Mouse (Mus musculus): ENCODE measurements around the gene B3gnt8. TPM values are rescaled to one million over a fixed set of nuclear protein-coding genes. Genes with fewer than 3 reads are reported as not detected.
"Not testable (repeated sequence)": the region's sequence is repeated elsewhere in the genome, so short reads cannot be mapped to it uniquely, and the experiment has no call there.

Gene B3gnt8
- total RNA-seq (2014; rRNA removed; ENCODE audit: low replicate concordance), result 9.9 and 11.3 TPM in 2 replicates
- polyA plus RNA-seq (2015; fragmentation: Nextera tagmentation; extraction: Ambion mirVana), result 4.1 and 4.6 TPM in 2 replicates

GRCm38 (mm10) chr7:25626509-25627430, at the start of gene B3gnt8:
Gene B3gnt8, plus strand, starts transcription at chr7:25626654.
- no peaks in the 10 kb centered on the region for H3K9me3 ChIP-seq (replicated peaks; ENCODE audit: control insufficient read depth, low read length)
- DNase-seq (ENCODE audit: low spot score) (peak; percentile 61), ATAC-seq (ENCODE audit: insufficient read depth, low read depth) (peak; percentile 62)
- peaks cover 13% of the 10 kb centered on the region for H3K4me1 ChIP-seq (ENCODE audit: control insufficient read depth, insufficient read depth)
- peak within 1 kb of the TSS; percentile 45 for H3K4me3 ChIP-seq (ENCODE audit: low read depth, low read length)
- TF ChIP-seq CTCF (IDR thresholded peaks at IDR 0.05; ENCODE audit: low read depth) (no peak), EP300 (IDR thresholded peaks at IDR 0.05; ENCODE audit: low read depth) (0 out of 2 replicates have a peak, but pooled peaks have one; percentile 59)
- H3K36me3 ChIP-seq (replicated peaks; ENCODE audit: control insufficient read depth, insufficient read depth, low read length), result peaks cover 59% of the 10 kb centered on the region
- WGBS, result 12% methylated on average over 28 of the region's 29 CpGs
- H3K4me2 ChIP-seq (ENCODE audit: low read depth, low read length), result peak within 1 kb of the TSS; percentile 69
- H3K27me3 ChIP-seq (ENCODE audit: control insufficient read depth, insufficient read depth, low read length), result no peaks in the 10 kb centered on the region
- H3K27ac ChIP-seq (ENCODE audit: low read depth), result peak within 1 kb of the TSS; percentile 79
- peak within 1 kb of the TSS; percentile 53 for H3K9ac ChIP-seq (replicated peaks; ENCODE audit: low read depth, low read length)

GRCm38 (mm10) chr7:25576793-25577437, 49.5 kb upstream of the B3gnt8 start:
- H3K4me2 ChIP-seq (ENCODE audit: low read depth, low read length); H3K9me3 ChIP-seq (replicated peaks; ENCODE audit: control insufficient read depth, low read length); H3K4me1 ChIP-seq (ENCODE audit: control insufficient read depth, insufficient read depth); H3K36me3 ChIP-seq (replicated peaks; ENCODE audit: control insufficient read depth, insufficient read depth, low read length); H3K27me3 ChIP-seq (ENCODE audit: control insufficient read depth, insufficient read depth, low read length); H3K27ac ChIP-seq (ENCODE audit: low read depth); H3K9ac ChIP-seq (replicated peaks; ENCODE audit: low read depth, low read length); ATAC-seq (ENCODE audit: insufficient read depth, low read depth); H3K4me3 ChIP-seq (ENCODE audit: low read depth, low read length); DNase-seq (ENCODE audit: low spot score): not testable (repeated sequence)
- WGBS, result 64% methylated on average over 12 of the region's 14 CpGs

- WGBS, result 74% methylated on average over 10 of the region's 10 CpGs
- no peaks in the 10 kb centered on the region for H3K9me3 ChIP-seq (replicated peaks; ENCODE audit: control insufficient read depth, low read length)
- H3K4me3 ChIP-seq (ENCODE audit: low read depth, low read length), result no peak overlapping the region
- TF ChIP-seq CTCF (IDR thresholded peaks at IDR 0.05; ENCODE audit: low read depth) (no peak), EP300 (IDR thresholded peaks at IDR 0.05; ENCODE audit: low read depth) (no peak)
- no peaks in the 10 kb centered on the region for H3K4me1 ChIP-seq (ENCODE audit: control insufficient read depth, insufficient read depth)
- no peaks in the 10 kb centered on the region for H3K27me3 ChIP-seq (ENCODE audit: control insufficient read depth, insufficient read depth, low read length)
- no peaks in the 10 kb centered on the region for H3K36me3 ChIP-seq (replicated peaks; ENCODE audit: control insufficient read depth, insufficient read depth, low read length)
- H3K9ac ChIP-seq (replicated peaks; ENCODE audit: low read depth, low read length), result no peak overlapping the region
- DNase-seq (ENCODE audit: low spot score) (no peak), ATAC-seq (ENCODE audit: insufficient read depth, low read depth) (no peak)
- H3K4me2 ChIP-seq (ENCODE audit: low read depth, low read length), result no peak overlapping the region
- H3K27ac ChIP-seq (ENCODE audit: low read depth), result no peak overlapping the region
Observed at GRCm38 (mm10) chr7:25579441-25579840, 47.0 kb upstream of the B3gnt8 start.

- Histone ChIP-seq H3K9ac (replicated peaks; ENCODE audit: low read depth, low read length) (no peak overlapping the region), H3K4me1 (ENCODE audit: control insufficient read depth, insufficient read depth) (no peaks in the 10 kb centered on the region), H3K4me3 (ENCODE audit: low read depth, low read length) (no peak overlapping the region), H3K27me3 (ENCODE audit: control insufficient read depth, insufficient read depth, low read length) (no peaks in the 10 kb centered on the region), H3K4me2 (ENCODE audit: low read depth, low read length) (no peak overlapping the region), H3K36me3 (replicated peaks; ENCODE audit: control insufficient read depth, insufficient read depth, low read length) (no peaks in the 10 kb centered on the region), H3K9me3 (replicated peaks; ENCODE audit: control insufficient read depth, low read length) (no peaks in the 10 kb centered on the region), H3K27ac (ENCODE audit: low read depth) (no peak overlapping the region)
- DNase-seq (ENCODE audit: low spot score), result no peak
- TF ChIP-seq CTCF (IDR thresholded peaks at IDR 0.05; ENCODE audit: low read depth) (no peak), EP300 (IDR thresholded peaks at IDR 0.05; ENCODE audit: low read depth) (no peak)
- 74% methylated on average over 15 of the region's 15 CpGs for WGBS
- ATAC-seq (ENCODE audit: insufficient read depth, low read depth), result no peak
Observed at GRCm38 (mm10) chr7:25582301-25582810, 44.1 kb upstream of the B3gnt8 start.

GRCm38 (mm10) chr7:25584651-25585050, 41.8 kb upstream of the B3gnt8 start:
- H3K9me3 ChIP-seq (replicated peaks; ENCODE audit: control insufficient read depth, low read length), result no peaks in the 10 kb centered on the region
- 71% methylated on average over 5 of the region's 5 CpGs for WGBS
- no peaks in the 10 kb centered on the region for H3K4me1 ChIP-seq (ENCODE audit: control insufficient read depth, insufficient read depth)
- ATAC-seq (ENCODE audit: insufficient read depth, low read depth) (no peak), DNase-seq (ENCODE audit: low spot score) (no peak)
- H3K27ac ChIP-seq (ENCODE audit: low read depth), result no peak overlapping the region
- H3K9ac ChIP-seq (replicated peaks; ENCODE audit: low read depth, low read length), result no peak overlapping the region
- TF ChIP-seq CTCF (IDR thresholded peaks at IDR 0.05; ENCODE audit: low read depth), result no peak
- TF ChIP-seq EP300 (IDR thresholded peaks at IDR 0.05; ENCODE audit: low read depth), result no peak
- no peaks in the 10 kb centered on the region for H3K36me3 ChIP-seq (replicated peaks; ENCODE audit: control insufficient read depth, insufficient read depth, low read length)
- H3K27me3 ChIP-seq (ENCODE audit: control insufficient read depth, insufficient read depth, low read length), result no peaks in the 10 kb centered on the region
- H3K4me2 ChIP-seq (ENCODE audit: low read depth, low read length), result no peak overlapping the region
- no peak overlapping the region for H3K4me3 ChIP-seq (ENCODE audit: low read depth, low read length)

Data from heart, postnatal 0 days (tissue).